Mouse (Mus musculus): ENCODE results near the gene Lrrc1.

- TF ChIP-seq CTCF (IDR thresholded peaks at IDR 0.05 in 2 of 3, conservative IDR thresholded peaks at IDR 0.05 in 1 of 3; ENCODE audit: control insufficient read depth in 1 of 3, insufficient read depth in 1 of 3, low read depth in 2 of 3, low read length in 3 of 3, poor library complexity in 1 of 3, severe bottlenecking in 1 of 3) (no peak), EP300 (IDR thresholded peaks at IDR 0.05; ENCODE audit: low read depth in 1 of 2, low read length in 2 of 2) (peak; percentile 71 to 91), POLR2AphosphoS2 (IDR thresholded peaks at IDR 0.05; ENCODE audit: low read length) (peak; percentile 55; the same call in 1 of the 2 replicates), POLR2A (IDR thresholded peaks at IDR 0.05; ENCODE audit: control insufficient read depth in 1 of 2, insufficient read depth in 1 of 2, low read depth in 1 of 2, low read length in 2 of 2, poor library complexity in 1 of 2) (peak in 1 of 2 experiments; percentile 63; a peak in 2 of 4 replicates), MEF2A (IDR thresholded peaks at IDR 0.05; ENCODE audit: extremely low read depth, insufficient replicate concordance, low read depth, low read length, poor library complexity, severe bottlenecking) (no peak), E2F4 (IDR thresholded peaks at IDR 0.05; ENCODE audit: borderline replicate concordance, low read depth, low read length) (no peak), ZC3H11A (IDR thresholded peaks at IDR 0.05; ENCODE audit: low read depth, low read length) (no peak), RCOR1 (IDR thresholded peaks at IDR 0.05; ENCODE audit: low read depth, low read length) (no peak; the same call in none of the 2 replicates)
Measured at GRCm38 (mm10) chr9:77496540-77497062, 48.1 kb downstream of the Lrrc1 start.

Measured in MEL (cell line).